Mouse (Mus musculus): ENCODE data around the gene Tlcd1. TPM values are rescaled to one million over a fixed set of nuclear protein-coding genes. Genes with fewer than 3 reads are reported as not detected.

The Tlcd1 gene
- polyA plus RNA-seq (2017; shearing (Covaris generic)) = 8.1 TPM

DNA sequence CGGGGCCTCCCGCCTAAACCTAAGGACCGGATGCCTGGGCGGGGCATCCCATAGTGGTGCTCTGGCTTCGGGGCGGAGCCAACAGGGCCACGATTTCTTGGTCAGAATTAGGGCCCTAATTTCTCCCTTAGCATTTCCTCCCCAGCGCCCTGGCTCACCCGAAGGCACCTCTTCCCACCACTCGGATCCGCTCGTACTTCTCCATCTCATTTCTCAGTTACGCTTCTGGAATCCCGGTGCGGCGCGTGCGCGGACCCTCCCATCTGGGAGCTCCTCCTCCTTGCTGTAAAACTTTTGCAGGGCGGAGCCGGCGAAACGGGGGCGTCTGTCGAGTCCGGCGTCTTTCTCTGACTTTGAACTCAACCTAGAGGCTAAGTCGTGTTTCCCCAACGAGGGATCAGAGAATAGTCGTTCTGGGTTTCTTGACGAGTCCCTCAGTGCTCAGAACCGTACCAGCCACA is at the start of gene Tlcd1, which contains the start of gene Nek8:
Gene Tlcd1, plus strand, starts transcription at position 310 of the 461 bp plus-strand sequence.
Gene Nek8, minus strand, starts transcription at position 274 of the 461 bp plus-strand sequence.

DNA sequence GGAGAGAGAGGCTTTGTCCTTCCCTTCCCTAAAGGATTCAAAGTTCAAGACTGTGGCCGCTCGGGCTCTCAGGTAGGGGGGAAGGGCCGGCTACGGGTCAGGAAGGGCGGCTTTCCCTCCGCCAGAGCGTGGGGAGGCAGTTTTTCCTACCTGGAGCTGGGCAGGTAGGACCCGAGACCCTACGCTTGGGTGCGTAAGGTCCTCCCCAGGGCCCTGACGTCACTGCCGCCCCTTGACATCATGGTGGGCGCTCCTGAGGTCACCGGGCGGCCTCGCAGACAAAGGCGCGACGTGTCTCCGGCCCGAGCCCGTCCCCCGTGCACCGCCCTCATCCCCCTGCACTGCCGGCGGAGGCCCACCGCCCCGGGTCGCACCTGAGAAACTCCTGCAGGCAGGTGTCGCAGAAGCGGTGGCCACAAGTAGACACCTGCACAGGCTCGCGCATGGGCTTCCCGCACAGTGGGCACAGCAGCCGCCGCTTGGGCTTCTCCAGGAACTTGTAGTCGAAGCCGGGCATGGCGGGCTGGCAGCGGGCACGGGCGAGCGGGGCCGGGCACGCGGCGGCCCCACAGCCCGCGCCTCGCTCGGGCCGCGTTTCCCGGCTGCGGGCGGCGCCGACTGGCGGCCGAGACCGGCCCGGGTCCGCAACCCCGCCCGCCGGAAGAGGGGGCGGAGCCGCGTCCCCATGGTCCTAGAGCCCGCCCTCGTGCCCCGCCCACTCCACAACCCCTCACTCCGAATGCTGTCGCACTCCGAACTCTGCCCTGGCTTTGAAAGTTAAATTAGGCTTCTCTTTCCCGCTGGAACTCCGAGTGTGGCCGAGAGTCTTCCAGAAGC is 11.4 kb upstream of the Tlcd1 start, which contains the start of gene Traf4:
Gene Traf4, minus strand, starts transcription at position 666 of the 837 bp plus-strand sequence.

DNA sequence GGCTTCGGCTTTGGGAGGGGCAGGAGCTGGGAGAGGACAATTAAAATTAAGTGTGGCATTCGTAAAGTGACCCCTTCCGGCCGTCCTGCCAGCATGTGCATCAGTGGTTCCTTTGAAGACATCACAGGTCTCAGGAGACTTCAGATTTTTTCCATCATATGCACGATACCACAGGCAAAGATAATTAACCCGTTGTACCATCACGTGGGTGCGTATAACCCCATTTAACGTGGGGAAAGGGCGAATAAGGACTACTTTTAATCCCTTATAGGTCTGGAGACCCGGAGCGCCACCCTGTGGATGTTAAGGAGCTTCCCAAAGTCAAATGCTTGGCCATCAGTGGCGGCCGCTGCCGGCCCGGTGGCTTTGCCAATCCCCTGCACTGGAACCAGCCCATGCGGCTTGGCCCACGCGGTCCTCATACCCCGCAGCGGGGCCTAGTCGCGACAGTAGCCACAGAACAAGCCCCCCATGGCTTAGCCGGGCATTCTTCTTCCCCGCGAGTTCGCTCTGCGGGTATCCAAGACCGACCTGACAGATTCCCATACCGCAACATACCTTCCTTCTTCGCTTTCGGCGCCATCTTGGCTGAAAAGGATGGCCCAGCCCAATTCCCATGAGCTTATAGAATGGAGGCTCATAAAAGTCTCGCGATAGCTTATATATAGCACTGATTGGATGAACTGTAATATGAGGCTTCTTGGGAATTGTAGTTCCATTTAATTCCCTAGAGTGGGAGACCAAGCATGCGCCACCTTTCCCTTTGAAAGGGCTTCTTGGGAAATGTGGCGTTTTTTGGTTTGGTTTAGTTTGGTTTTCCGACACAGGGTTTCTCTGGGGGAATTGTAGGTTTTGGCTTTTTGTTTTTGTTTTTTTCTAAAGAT is 6.7 kb downstream of the Tlcd1 start, which contains the start of gene Rpl23a:
Gene Rpl23a, minus strand, starts transcription at position 624 of the 884 bp plus-strand sequence.

DNA sequence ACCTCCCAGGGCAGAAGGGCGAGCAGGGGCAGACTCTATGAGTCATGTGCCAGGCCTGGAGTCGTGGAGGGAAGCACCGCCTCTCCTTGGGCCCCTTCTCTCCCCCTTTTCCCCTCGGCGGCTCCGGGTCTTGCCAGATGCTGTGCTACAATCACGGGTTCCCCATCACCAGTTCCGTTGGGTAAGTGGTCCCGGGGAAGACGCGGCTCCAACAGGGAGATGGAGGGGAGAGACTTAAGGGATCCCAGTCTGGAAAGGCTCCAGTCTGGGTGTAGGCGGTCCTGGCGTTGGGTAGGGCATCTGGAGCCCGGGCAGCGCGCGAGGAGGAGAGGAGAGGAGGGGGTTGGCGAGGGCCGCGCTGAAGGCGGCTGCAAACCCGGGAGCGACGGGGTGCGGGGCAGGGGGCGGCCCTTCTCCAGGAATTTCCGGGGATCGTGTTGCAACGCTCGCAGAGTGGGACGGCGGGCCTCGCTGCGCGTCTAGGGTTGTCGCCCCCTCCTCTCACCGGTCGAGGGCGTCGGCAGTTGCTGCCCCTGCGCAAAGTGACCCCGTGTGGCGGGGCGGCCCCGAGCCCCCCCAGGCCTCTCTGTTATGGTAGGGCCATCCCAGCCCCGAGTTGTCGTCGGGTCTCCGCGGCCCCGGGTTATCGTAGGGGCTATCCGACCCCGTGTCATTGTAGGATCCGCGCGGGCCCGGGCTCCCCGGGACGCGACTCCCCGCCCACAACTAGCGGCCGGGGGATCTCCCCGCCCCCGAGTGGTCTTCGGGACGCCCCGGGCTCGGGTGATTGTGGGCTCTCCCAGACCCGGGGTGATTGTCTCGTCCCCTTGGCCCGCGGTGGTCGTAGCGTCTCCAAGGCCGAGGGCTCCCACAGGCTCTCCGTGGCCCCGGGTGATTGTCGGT is 12.1 kb downstream of the Tlcd1 start, which contains the start of gene Rab34:
Gene Rab34, plus strand, starts transcription at position 100 of the 903 bp plus-strand sequence.

DNA sequence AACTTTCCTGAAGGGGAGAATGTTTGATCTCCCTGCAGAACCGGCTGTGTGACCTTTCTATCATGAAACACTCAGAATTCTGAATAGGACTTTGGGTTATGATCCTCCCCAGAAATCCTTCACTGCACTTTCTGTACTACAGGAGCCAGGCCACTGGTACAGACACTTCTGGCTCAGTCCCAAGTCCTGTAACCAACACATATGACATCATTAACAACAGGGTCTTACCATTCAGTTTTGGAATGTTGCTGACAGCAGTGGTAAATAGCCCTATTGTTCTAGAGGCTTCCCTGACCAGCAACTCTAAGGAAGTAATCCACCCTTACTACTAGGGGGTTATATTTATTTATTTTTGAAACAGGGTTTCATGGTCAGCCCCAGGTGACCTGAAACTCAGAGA is 16.6 kb downstream of the Tlcd1 start, which contains the start of gene Proca1:
Gene Proca1, plus strand, starts transcription at position 280 of the 400 bp plus-strand sequence.

Other genes starting within 250 kb of the Tlcd1 start
- gene Sez6, start 245.9 kb upstream of the Tlcd1 start, polyA plus RNA-seq (2017; shearing (Covaris generic)) = 0.34 TPM
- 31.7 TPM for gene Phf12, start 194.0 kb upstream of the Tlcd1 start, polyA plus RNA-seq (2017; shearing (Covaris generic))
- gene Dhrs13, start 144.4 kb upstream of the Tlcd1 start, polyA plus RNA-seq (2017; shearing (Covaris generic)) = 3.2 TPM
- 21.3 TPM for gene Flot2, start 138.8 kb upstream of the Tlcd1 start, polyA plus RNA-seq (2017; shearing (Covaris generic))
- gene Eral1, start 96.3 kb upstream of the Tlcd1 start, polyA plus RNA-seq (2017; shearing (Covaris generic)) = 32.3 TPM
- gene Fam222b, start 82.1 kb upstream of the Tlcd1 start, polyA plus RNA-seq (2017; shearing (Covaris generic)) = 16.0 TPM
- gene Traf4, start 11.1 kb upstream of the Tlcd1 start, polyA plus RNA-seq (2017; shearing (Covaris generic)) = 113 TPM
- 17.3 TPM for gene Nek8, start within 50 bp of the Tlcd1 start, polyA plus RNA-seq (2017; shearing (Covaris generic))
- gene Rpl23a, start 6.9 kb downstream of the Tlcd1 start, polyA plus RNA-seq (2017; shearing (Covaris generic)) = 1,583 TPM
- not detected for gene Rab34, start 11.7 kb downstream of the Tlcd1 start, polyA plus RNA-seq (2017; shearing (Covaris generic))
- gene Proca1, start 16.7 kb downstream of the Tlcd1 start, polyA plus RNA-seq (2017; shearing (Covaris generic)) = 0.28 TPM
- gene Sdf2, start 69.0 kb downstream of the Tlcd1 start, polyA plus RNA-seq (2017; shearing (Covaris generic)) = 114 TPM
- 35.0 TPM for gene Supt6, start 69.3 kb downstream of the Tlcd1 start, polyA plus RNA-seq (2017; shearing (Covaris generic))
- gene 2610507B11Rik, start 85.0 kb downstream of the Tlcd1 start, polyA plus RNA-seq (2017; shearing (Covaris generic)) = 57.3 TPM
- gene BC030499, start 114.1 kb downstream of the Tlcd1 start, polyA plus RNA-seq (2017; shearing (Covaris generic)) = 0.52 TPM
- 0.88 TPM for gene Spag5, start 124.8 kb downstream of the Tlcd1 start, polyA plus RNA-seq (2017; shearing (Covaris generic))
- gene Aldoc, start 146.3 kb downstream of the Tlcd1 start, polyA plus RNA-seq (2017; shearing (Covaris generic)) = 6.8 TPM
- 69.6 TPM for gene Pigs, start 151.7 kb downstream of the Tlcd1 start, polyA plus RNA-seq (2017; shearing (Covaris generic))
- 29.6 TPM for gene Unc119, start 166.8 kb downstream of the Tlcd1 start, polyA plus RNA-seq (2017; shearing (Covaris generic))
- 0.30 TPM for gene Foxn1, start 209.8 kb downstream of the Tlcd1 start, polyA plus RNA-seq (2017; shearing (Covaris generic))
- gene Slc13a2, start 245.5 kb downstream of the Tlcd1 start, polyA plus RNA-seq (2017; shearing (Covaris generic)) = not detected